ENCODE assay signal across 8 mouse cellular contexts in genomic region chr8:126913241-126914106, GRCm38 (mm10). TPM values are rescaled to one million over a fixed set of nuclear protein-coding genes. Genes with fewer than 3 reads are reported as not detected.
DNase-seq lines count a peak whose midpoint lies in the region; ATAC-seq lines count a peak whose summit lies in the region.
"Had no signal": no experiment of that assay in that cellular context is flagged by ENCODE, and none has a peak within 500 bp of the region (broad histone marks: within the 10 kb centered on the region; RNA-seq: fewer than 3 reads in every experiment).

No protein-coding gene starts in this region.

- intact Hi-C loops in left cerebral cortex, postnatal 14 days (cut with DNase I) = loop anchor here (5.0 to 10.0 kb wide), 2 partner anchors 169 to 246 kb away; no protein-coding TSS in a partner anchor

- no peak overlapping the region for H3K9ac ChIP-seq in embryonic facial prominence, embryonic 15.5 days
- peak overlapping the region; percentile 13; the same call in 1 of the 2 replicates for H3K9ac ChIP-seq in hindbrain, embryonic 12.5 days
- H3K9ac ChIP-seq: liver, embryonic 14.5 days had no signal

- no peak overlapping the region for H3K4me2 ChIP-seq in embryonic facial prominence, embryonic 15.5 days (replicated peaks)
- no peak overlapping the region for H3K4me2 ChIP-seq in hindbrain, embryonic 12.5 days (replicated peaks)

- DNase-seq in urinary bladder, postnatal 14 days (ENCODE audit: low spot score) = peak; percentile 59
- DNase-seq in urinary bladder, adult 2 months (ENCODE audit: low spot score) = no peak
- peak; percentile 48 for DNase-seq in lung, postnatal 36 days
- no peak for DNase-seq in left cerebral cortex, postnatal 14 days (ENCODE audit: low spot score in 2 of 2)
- DNase-seq in layer of hippocampus, adult 8-10 months (ENCODE audit: low spot score in 2 of 2) = no peak

- no peak overlapping the region for H3K4me3 ChIP-seq in embryonic facial prominence, embryonic 15.5 days (replicated peaks)
- H3K4me3 ChIP-seq in hindbrain, embryonic 12.5 days = no peak overlapping the region

- no peaks in the 10 kb centered on the region for H3K27me3 ChIP-seq in embryonic facial prominence, embryonic 15.5 days
- H3K27me3 ChIP-seq in hindbrain, embryonic 12.5 days = no peaks in the 10 kb centered on the region

- peak; percentile 49 for ATAC-seq in embryonic facial prominence, embryonic 15.5 days (ENCODE audit: insufficient number of reproducible peaks, low FRiP score, low TSS enrichment, low read depth)
- ATAC-seq in hindbrain, embryonic 12.5 days (ENCODE audit: low FRiP score) = no peak

- H3K4me1 ChIP-seq in embryonic facial prominence, embryonic 15.5 days = peaks cover 43% of the 10 kb centered on the region
- peaks cover 21% of the 10 kb centered on the region for H3K4me1 ChIP-seq in hindbrain, embryonic 12.5 days

- no peaks in the 10 kb centered on the region for H3K36me3 ChIP-seq in embryonic facial prominence, embryonic 15.5 days
- no peaks in the 10 kb centered on the region for H3K36me3 ChIP-seq in hindbrain, embryonic 12.5 days

- H3K27ac ChIP-seq in embryonic facial prominence, embryonic 15.5 days (replicated peaks) = peak overlapping the region; percentile 76
- peak overlapping the region; percentile 35; the same call in 1 of the 2 replicates for H3K27ac ChIP-seq in hindbrain, embryonic 12.5 days
- H3K27ac ChIP-seq: liver, embryonic 14.5 days had no signal

- 31% methylated on average over 12 of the region's 12 CpGs for WGBS in embryonic facial prominence, embryonic 15.5 days
- WGBS in hindbrain, embryonic 12.5 days = 58% methylated on average over 12 of the region's 12 CpGs

- H3K9me3 ChIP-seq in embryonic facial prominence, embryonic 15.5 days (replicated peaks) = no peaks in the 10 kb centered on the region
- no peaks in the 10 kb centered on the region for H3K9me3 ChIP-seq in hindbrain, embryonic 12.5 days (replicated peaks)

RNA-seq across cellular contexts. Expression of gene Tomm20, which starts 32.2 kb away (rescaled TPM):
- polyA plus RNA-seq in urinary bladder, adult 2 months (2012; rRNA removed) = 62.4 and 118 TPM in 2 replicates
- polyA plus RNA-seq in embryonic facial prominence, embryonic 15.5 days (2015; fragmentation: Nextera tagmentation; extraction: Ambion mirVana) = 185 and 193 TPM in 2 replicates
- polyA plus RNA-seq in hindbrain, embryonic 12.5 days (2016; fragmentation: Nextera tagmentation; extraction: Ambion mirVana) = 181 and 182 TPM in 2 replicates
- 100 to 1,000 TPM; 162 to 168 TPM for total RNA-seq in left cerebral cortex, postnatal 14 days (2021)
- 100 to 1,000 TPM; 187 to 204 (median 195) TPM for total RNA-seq in layer of hippocampus, adult 8-10 months (2022)

RNA-seq across cellular contexts. Expression of gene Rbm34, which starts 57.4 kb away (rescaled TPM):
- 8.4 and 10.3 TPM in 2 replicates for polyA plus RNA-seq in urinary bladder, adult 2 months (2012; rRNA removed)
- 23.1 and 23.7 TPM in 2 replicates for polyA plus RNA-seq in embryonic facial prominence, embryonic 15.5 days (2015; fragmentation: Nextera tagmentation; extraction: Ambion mirVana)
- polyA plus RNA-seq in hindbrain, embryonic 12.5 days (2016; fragmentation: Nextera tagmentation; extraction: Ambion mirVana) = 31.4 and 34.1 TPM in 2 replicates
- 10 to 100 TPM; 12.8 to 14.1 TPM for total RNA-seq in left cerebral cortex, postnatal 14 days (2021)
- total RNA-seq in layer of hippocampus, adult 8-10 months (2022) = 10 to 100 TPM; 10.4 to 15.6 (median 13.4) TPM

Comparison
In these comparisons a context has a peak if more than half of its experiments do, and no peak if none do; other contexts are left out.
1. DNase-seq: peak in urinary bladder, postnatal 14 days (single experiment) and lung, postnatal 36 days (single experiment); none in urinary bladder, adult 2 months (single experiment), left cerebral cortex, postnatal 14 days (0 of 2) and layer of hippocampus, adult 8-10 months (0 of 2).